Mouse (Mus musculus) embryonic facial prominence, embryonic 14.5 days (tissue): ENCODE measurements at regions not wholly inside any gene's neighbourhood (a gene's known extent, or its start where the extent isn't known, plus 50 kb on each side); places are given as distances from the start of the nearest gene placed in this dataset.
A peak's percentile ranks its signal among the peaks of the same experiment; 100 is the strongest.

Experiments used
- ATAC-seq: fragments of 200-750 bp; cut with Nextera tagmentation; 2 replicates; pipeline ENCODE4 v1.8.0; 2017; ENCODE audit warnings: low read depth, moderate number of reproducible peaks, moderate TSS enrichment
- DNase-seq: peaks from one replicate; pipeline ENCODE4 v3.0.0-alpha.2; 2015; ENCODE audit warnings: low spot score
- H3K27ac ChIP-seq: fragments of 300-500 bp; sonication (generic); replicated peaks from 2 replicates; pipeline ENCODE4 v1.5.1; 2014; ENCODE audit warnings: low read depth, mild to moderate bottlenecking, low read length, moderate library complexity
- H3K27me3 ChIP-seq: fragments of 300-500 bp; sonication (generic); replicated peaks from 2 replicates; pipeline ENCODE4 v1.6.1; 2014; ENCODE audit warnings: low read length; ENCODE audit not compliant: control insufficient read depth, insufficient read depth
- H3K36me3 ChIP-seq: fragments of 300-500 bp; sonication (generic); 2 replicates; pipeline ENCODE4 v1.6.1; 2014; ENCODE audit warnings: low read length, mixed read lengths; ENCODE audit not compliant: control insufficient read depth, insufficient read depth
- H3K4me1 ChIP-seq: fragments of 300-500 bp; sonication (generic); 2 replicates; pipeline ENCODE4 v1.6.1; 2014; ENCODE audit warnings: antibody characterized with exemption, low read length; ENCODE audit not compliant: control insufficient read depth, insufficient read depth
- H3K4me2 ChIP-seq: fragments of 300-500 bp; sonication (generic); 2 replicates; pipeline ENCODE4 v1.6.1; 2014; ENCODE audit warnings: low read depth, mild to moderate bottlenecking, low read length, moderate library complexity, mixed read lengths
- H3K4me3 ChIP-seq: fragments of 300-500 bp; sonication (generic); 2 replicates; pipeline ENCODE4 v1.5.1; 2014; ENCODE audit warnings: low read depth, mild to moderate bottlenecking, low read length
- H3K9ac ChIP-seq: fragments of 300-500 bp; sonication (generic); 2 replicates; pipeline ENCODE4 v1.6.1; 2014; ENCODE audit warnings: low read depth, mild to moderate bottlenecking, low read length, moderate library complexity, mixed read lengths
- H3K9me3 ChIP-seq: fragments of 300-500 bp; sonication (generic); 2 replicates; pipeline ENCODE4 v1.6.1; 2016; ENCODE audit warnings: low read length; ENCODE audit not compliant: control insufficient read depth
- WGBS: fragments of 180-500 bp; shearing (Covaris S2); extraction: QIAGEN DNeasy Blood & Tissue Kit; methylation state at CpG from one replicate; pipeline ENCODE4 v1.1.7; 2014; 5-methylcytosine and 5-hydroxymethylcytosine counted together

DNA sequence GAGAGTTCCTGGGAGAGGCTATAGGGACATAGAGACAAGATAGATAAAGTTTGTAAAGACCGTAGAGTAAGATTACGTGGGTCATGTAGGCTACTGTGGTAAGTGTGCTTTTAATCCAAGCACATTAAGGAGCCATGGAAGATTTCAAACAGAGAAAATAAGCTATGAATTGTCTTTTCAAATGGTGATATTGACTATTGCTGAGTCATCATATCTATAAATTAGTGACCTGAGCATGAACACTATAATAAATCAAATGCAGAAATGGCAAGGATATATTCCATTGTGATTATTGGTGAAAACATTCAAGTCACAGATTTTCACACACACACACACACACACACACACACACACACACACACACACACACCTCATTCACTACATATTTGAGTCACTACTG is 355.3 kb upstream of the Ddhd1 start:
- Histone ChIP-seq H3K27me3 (no peaks in the 10 kb centered on the region), H3K4me3 (no peak overlapping the region), H3K4me1 (peaks cover 19% of the 10 kb centered on the region), H3K9me3 (no peaks in the 10 kb centered on the region), H3K4me2 (no peak overlapping the region), H3K36me3 (no peaks in the 10 kb centered on the region), H3K9ac (no peak overlapping the region), H3K27ac (no peak overlapping the region)
- DNase-seq: no peak
- ATAC-seq: no peak
- whole genome bisulfite sequencing: 94% methylated on average over 2 of the region's 2 CpGs

- Histone ChIP-seq H3K4me3 (no peak overlapping the region), H3K9me3 (no peaks in the 10 kb centered on the region), H3K36me3 (no peaks in the 10 kb centered on the region), H3K27me3 (no peaks in the 10 kb centered on the region), H3K9ac (no peak overlapping the region), H3K4me1 (peaks cover 28% of the 10 kb centered on the region), H3K4me2 (no peak overlapping the region), H3K27ac (no peak overlapping the region)
- ATAC-seq (no peak), DNase-seq (no peak)
- WGBS: 50% methylated on average over 2 of the region's 2 CpGs
Observed at GRCm38 (mm10) chr14:46014090-46014489, 356.1 kb upstream of the Ddhd1 start.

- DNase-seq: no peak
- no peak overlapping the region for H3K4me2 ChIP-seq
- no peak overlapping the region for H3K27ac ChIP-seq
- H3K4me1 ChIP-seq: peaks cover 39% of the 10 kb centered on the region
- no peak overlapping the region for H3K4me3 ChIP-seq
- H3K9me3 ChIP-seq: no peaks in the 10 kb centered on the region
- H3K27me3 ChIP-seq: no peaks in the 10 kb centered on the region
- H3K36me3 ChIP-seq: no peaks in the 10 kb centered on the region
- WGBS: 87% methylated on average over 6 of the region's 6 CpGs
- H3K9ac ChIP-seq: no peak overlapping the region
- ATAC-seq: no peak
Observed at GRCm38 (mm10) chr14:46015682-46016400, 357.9 kb upstream of the Ddhd1 start.

DNA sequence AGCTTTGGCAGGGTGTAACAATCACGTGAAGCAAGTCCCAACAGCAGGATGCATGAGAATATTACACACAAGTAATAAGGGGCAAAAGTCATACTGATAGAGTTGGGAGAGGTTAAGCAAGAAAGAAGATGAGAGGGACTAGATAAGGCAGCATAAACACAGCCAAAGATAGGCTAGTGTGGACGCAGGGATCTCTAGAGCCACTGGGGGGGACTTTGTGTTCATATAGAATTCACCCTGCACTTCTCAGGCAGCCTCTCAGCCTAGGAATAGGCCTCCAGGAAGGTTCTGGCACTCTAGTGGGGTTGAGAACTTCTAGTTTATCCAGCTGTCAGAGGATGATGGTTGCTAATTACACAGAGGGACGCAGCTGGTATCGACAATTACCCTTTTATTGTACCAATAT is 358.8 kb upstream of the Ddhd1 start:
- no peak for DNase-seq
- H3K4me2 ChIP-seq: no peak overlapping the region
- no peaks in the 10 kb centered on the region for H3K36me3 ChIP-seq
- peak overlapping the region; percentile 48 for H3K27ac ChIP-seq
- ATAC-seq: no peak
- H3K9ac ChIP-seq: no peak overlapping the region
- 58% methylated on average over 4 of the region's 4 CpGs for WGBS
- H3K27me3 ChIP-seq: no peaks in the 10 kb centered on the region
- H3K4me3 ChIP-seq: no peak overlapping the region
- H3K4me1 ChIP-seq: peaks cover 39% of the 10 kb centered on the region
- no peaks in the 10 kb centered on the region for H3K9me3 ChIP-seq

DNA sequence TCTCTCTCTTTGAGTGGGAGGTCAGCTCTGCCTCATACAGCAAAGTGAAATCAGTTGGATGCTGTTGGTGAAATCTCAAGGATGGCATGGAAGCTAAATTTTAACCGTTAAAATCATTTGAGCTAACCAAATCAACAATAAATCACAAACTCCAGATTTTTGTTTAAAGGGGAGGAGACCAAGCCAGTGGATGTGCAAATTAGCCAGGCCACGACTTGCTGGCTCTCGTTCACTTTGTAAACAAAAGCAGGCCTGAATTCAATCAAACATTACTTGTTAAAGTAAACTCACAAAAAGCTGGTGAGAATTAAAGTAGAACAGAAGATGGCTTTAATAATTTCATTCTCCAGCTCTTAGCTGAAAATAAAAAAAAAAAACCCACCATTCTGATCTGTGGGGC is 359.3 kb upstream of the Ddhd1 start:
- Histone ChIP-seq H3K4me3 (no peak overlapping the region), H3K9ac (no peak overlapping the region), H3K4me1 (peaks cover 39% of the 10 kb centered on the region), H3K9me3 (no peaks in the 10 kb centered on the region), H3K4me2 (no peak overlapping the region), H3K36me3 (no peaks in the 10 kb centered on the region), H3K27me3 (no peaks in the 10 kb centered on the region), H3K27ac (peak overlapping the region; percentile 48)
- 38% methylated on average over 3 of the region's 3 CpGs for WGBS
- DNase-seq: peak; percentile 51
- no peak for ATAC-seq

DNA sequence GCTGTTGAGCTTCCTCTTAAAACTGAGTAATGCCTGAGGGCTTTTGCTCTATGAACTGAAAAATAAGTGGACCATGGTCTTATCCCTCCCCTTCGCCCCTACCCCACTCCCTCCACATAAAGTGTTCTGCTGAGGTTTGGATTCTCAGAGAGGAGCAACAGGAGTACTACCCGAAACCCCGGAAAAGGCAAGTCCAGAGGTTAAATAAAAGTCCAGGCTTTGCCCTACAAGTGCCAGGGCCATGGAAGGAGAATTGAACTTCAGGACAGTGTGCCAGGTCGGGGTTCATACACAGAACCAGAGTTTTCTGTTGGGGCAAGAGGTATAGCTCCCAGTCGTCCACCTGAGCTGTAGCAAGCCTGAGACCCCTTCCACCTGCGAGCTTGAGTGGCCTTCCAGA is 360.0 kb upstream of the Ddhd1 start:
- 73% methylated on average over 6 of the region's 6 CpGs for WGBS
- Histone ChIP-seq H3K4me2 (no peak overlapping the region), H3K27ac (no peak overlapping the region)

DNA sequence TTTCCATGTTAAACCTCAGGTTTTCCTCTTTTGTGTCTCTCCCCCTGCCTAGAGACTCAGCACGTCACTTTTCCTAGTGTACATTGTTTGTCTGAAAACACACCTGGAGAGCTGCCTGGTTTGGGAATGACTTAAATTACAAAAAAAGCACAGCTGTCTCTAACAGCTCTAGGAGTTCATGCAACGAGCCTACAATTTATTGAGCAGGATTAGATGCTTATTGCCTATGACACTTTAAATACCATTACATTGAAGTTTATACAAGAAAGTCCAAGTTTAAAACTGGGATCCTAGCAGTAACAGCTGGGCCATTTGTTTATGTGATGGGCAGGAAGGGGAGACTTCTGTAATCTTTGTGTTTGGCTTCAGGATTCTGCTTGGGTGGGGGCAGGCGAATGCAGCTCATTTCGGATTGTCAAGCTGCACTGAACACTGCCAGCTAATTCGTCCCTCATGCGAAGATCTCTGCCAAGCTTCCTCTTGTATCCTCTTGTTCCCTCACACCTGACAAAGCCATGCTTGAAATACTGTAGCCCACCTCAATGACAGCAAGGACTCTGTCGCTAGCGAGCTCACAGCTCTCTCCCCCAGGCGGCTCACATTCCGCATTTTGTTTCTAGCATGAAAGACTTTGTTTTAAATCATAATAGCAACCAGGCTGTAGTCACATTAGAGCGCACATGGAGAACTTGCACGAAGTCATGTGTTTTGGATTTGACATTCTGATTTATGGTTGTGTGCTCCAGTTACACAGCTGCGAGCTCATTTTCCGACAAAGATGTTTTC is 359.8 kb upstream of the Gm15217 start:
- Histone ChIP-seq H3K27me3 (no peaks in the 10 kb centered on the region), H3K36me3 (no peaks in the 10 kb centered on the region), H3K4me1 (peaks cover 39% of the 10 kb centered on the region), H3K4me3 (no peak overlapping the region), H3K9me3 (no peaks in the 10 kb centered on the region), H3K4me2 (peak overlapping the region; percentile 30), H3K27ac (peak overlapping the region; percentile 52), H3K9ac (no peak overlapping the region)
- 13% methylated on average over 14 of the region's 14 CpGs for WGBS
- ATAC-seq (peak; percentile 80), DNase-seq (peak; percentile 93)

More for the DNA sequence above, 360.0 kb upstream of the Ddhd1 start:
- Histone ChIP-seq H3K9ac (no peak overlapping the region), H3K27me3 (no peaks in the 10 kb centered on the region), H3K36me3 (no peaks in the 10 kb centered on the region), H3K9me3 (no peaks in the 10 kb centered on the region), H3K4me3 (no peak overlapping the region), H3K4me1 (peaks cover 39% of the 10 kb centered on the region)
- DNase-seq (no peak), ATAC-seq (no peak)

DNA sequence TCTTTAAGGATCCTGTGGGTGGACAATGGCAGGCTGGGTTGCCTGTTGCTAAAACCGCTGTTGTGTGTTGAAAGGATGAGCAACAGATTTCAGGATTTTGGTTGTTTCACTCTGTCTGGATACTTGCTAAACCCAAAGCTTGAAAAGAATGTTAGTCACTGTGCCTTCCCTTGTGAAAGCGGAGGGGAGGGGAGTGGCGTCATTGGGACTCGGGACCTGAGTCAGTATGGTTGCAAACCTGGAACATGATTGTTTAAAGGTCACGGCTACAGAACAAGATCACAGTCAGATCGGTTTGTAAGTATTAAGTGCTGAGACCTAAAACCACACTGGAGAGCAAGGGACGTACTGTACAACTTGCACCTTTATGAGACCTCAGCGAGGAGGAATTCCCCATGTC is 344.9 kb upstream of the Gm15217 start:
- Histone ChIP-seq H3K4me1 (peaks cover 8% of the 10 kb centered on the region; the same call in 1 of the 2 replicates), H3K9me3 (no peaks in the 10 kb centered on the region), H3K9ac (no peak overlapping the region), H3K27me3 (no peaks in the 10 kb centered on the region), H3K27ac (no peak overlapping the region), H3K4me3 (no peak overlapping the region), H3K36me3 (no peaks in the 10 kb centered on the region), H3K4me2 (no peak overlapping the region)
- DNase-seq (no peak), ATAC-seq (no peak)
- WGBS: 88% methylated on average over 8 of the region's 8 CpGs
